Mouse (Mus musculus) liver, postnatal 0 days (tissue): ENCODE results near the gene Fam189a2. TPM values are rescaled to one million over a fixed set of nuclear protein-coding genes. Genes with fewer than 3 reads are reported as not detected.

Experiments
- ATAC-seq: fragments of 200-750 bp; cut with Nextera tagmentation; 2 replicates; pipeline ENCODE4 v1.8.0; 2017; ENCODE audit warnings: mild to moderate bottlenecking, moderate library complexity
- DNase-seq: peaks from one replicate; pipeline ENCODE4 v3.0.0-alpha.2; 2016
- H3K27ac ChIP-seq: fragments of 300-500 bp; sonication (generic); 2 replicates; pipeline ENCODE4 v1.5.1; 2014; ENCODE audit warnings: antibody characterized with exemption, moderate library complexity, mild to moderate bottlenecking, low read depth
- H3K27me3 ChIP-seq: fragments of 300-500 bp; sonication (generic); 2 replicates; pipeline ENCODE4 v1.6.1; 2014; ENCODE audit warnings: low read length, control low read depth, mixed read lengths; ENCODE audit not compliant: insufficient read depth
- H3K36me3 ChIP-seq: fragments of 300-500 bp; sonication (generic); replicated peaks from 2 replicates; pipeline ENCODE4 v1.6.1; 2014; ENCODE audit warnings: mild to moderate bottlenecking, control low read depth, low read length, moderate library complexity, mixed read lengths; ENCODE audit not compliant: insufficient read depth
- H3K4me1 ChIP-seq: fragments of 300-500 bp; sonication (generic); 2 replicates; pipeline ENCODE4 v1.6.1; 2014; ENCODE audit warnings: antibody characterized with exemption, mild to moderate bottlenecking, control low read depth; ENCODE audit not compliant: insufficient read depth
- H3K4me2 ChIP-seq: fragments of 300-500 bp; sonication (generic); 2 replicates; pipeline ENCODE4 v1.6.1; 2014; ENCODE audit warnings: low read depth, mild to moderate bottlenecking, low read length, moderate library complexity, mixed read lengths
- H3K4me3 ChIP-seq: fragments of 300-500 bp; sonication (generic); 2 replicates; pipeline ENCODE4 v1.5.1; 2014; ENCODE audit warnings: low read depth, low read length
- H3K9ac ChIP-seq: fragments of 300-500 bp; sonication (generic); replicated peaks from 2 replicates; pipeline ENCODE4 v1.6.1; 2014; ENCODE audit warnings: mild to moderate bottlenecking, moderate library complexity
- H3K9me3 ChIP-seq: fragments of 300-500 bp; sonication (generic); 2 replicates; pipeline ENCODE4 v1.6.1; 2016; ENCODE audit warnings: mild to moderate bottlenecking, control low read depth, low read length, mixed read lengths
- CTCF ChIP-seq: sonication (generic); IDR thresholded peaks from 2 replicates; pipeline ENCODE4 v1.5.1; 2016; ENCODE audit warnings: antibody characterized with exemption, low read depth
- EP300 ChIP-seq: IDR thresholded peaks from 2 replicates; pipeline ENCODE4 v1.6.1; 2016; ENCODE audit warnings: antibody characterized with exemption, low read depth, mild to moderate bottlenecking
- WGBS: fragments of 180-500 bp; shearing (Covaris S2); extraction: QIAGEN DNeasy Blood & Tissue Kit; methylation state at CpG from one replicate; pipeline ENCODE4 v1.1.7; 2014; ENCODE audit not compliant: insufficient replicate concordance; 5-methylcytosine and 5-hydroxymethylcytosine counted together
- polyA plus RNA-seq: library from polyadenylated mRNA; unstranded; fragments of >200 nt; fragmentation: Nextera tagmentation; extraction: Ambion mirVana; gene quantifications from 2 replicates; pipeline ENCODE4 v1.2.1, GENCODE M21; 2015

The Fam189a2 gene
- polyA plus RNA-seq, 1 experiment from 2014 or later: 0.11 TPM

DNA sequence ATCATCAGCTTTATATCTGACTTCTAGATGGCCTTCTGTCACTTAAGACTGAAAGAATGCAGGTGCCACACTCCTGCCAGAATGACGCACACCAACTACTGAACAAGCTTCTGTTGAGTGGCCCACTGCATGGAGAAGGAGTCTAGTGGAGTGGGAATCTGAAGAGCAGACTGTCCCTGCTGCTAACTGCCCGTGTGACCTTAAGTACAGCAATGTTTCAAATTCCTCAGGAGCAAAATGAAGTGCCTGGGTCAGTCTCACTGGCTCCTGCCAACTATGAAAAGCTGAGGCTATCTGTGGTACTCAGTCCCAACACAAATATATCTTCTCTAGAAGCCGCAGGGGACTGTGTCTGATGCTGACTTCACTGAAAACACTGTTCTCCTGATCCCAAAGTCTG lies 18.5 kb upstream of the Fam189a2 start:
- Histone ChIP-seq H3K9ac (no peak overlapping the region), H3K4me2 (no peak overlapping the region), H3K9me3 (no peaks in the 10 kb centered on the region), H3K4me3 (no peak overlapping the region), H3K27me3 (no peaks in the 10 kb centered on the region), H3K27ac (no peak overlapping the region), H3K36me3 (no peaks in the 10 kb centered on the region), H3K4me1 (no peaks in the 10 kb centered on the region)
- TF ChIP-seq EP300 (no peak), CTCF (no peak)
- no peak for DNase-seq
- no peak for ATAC-seq
- WGBS: 67% methylated on average over 3 of the region's 3 CpGs

GRCm38 (mm10) chr19:24046395-24046993 lies 15.7 kb upstream of the Fam189a2 start:
- no peak overlapping the region for H3K9ac ChIP-seq
- H3K27ac ChIP-seq: no peak overlapping the region
- DNase-seq (no peak), ATAC-seq (no peak)
- no peak overlapping the region for H3K4me3 ChIP-seq
- no peak for TF ChIP-seq CTCF
- TF ChIP-seq EP300: no peak
- no peaks in the 10 kb centered on the region for H3K36me3 ChIP-seq
- no peaks in the 10 kb centered on the region for H3K4me1 ChIP-seq
- no peaks in the 10 kb centered on the region for H3K27me3 ChIP-seq
- WGBS: 81% methylated on average over 10 of the region's 10 CpGs
- no peaks in the 10 kb centered on the region for H3K9me3 ChIP-seq
- no peak overlapping the region for H3K4me2 ChIP-seq

- TF ChIP-seq EP300: no peak
- no peak for TF ChIP-seq CTCF
- Histone ChIP-seq H3K4me2 (no peak overlapping the region), H3K27ac (no peak overlapping the region), H3K27me3 (no peaks in the 10 kb centered on the region), H3K4me3 (no peak overlapping the region), H3K36me3 (no peaks in the 10 kb centered on the region), H3K9me3 (no peaks in the 10 kb centered on the region), H3K4me1 (no peaks in the 10 kb centered on the region), H3K9ac (no peak overlapping the region)
- WGBS: 86% methylated on average over 2 of the region's 2 CpGs
- DNase-seq: no peak
- no peak for ATAC-seq
These were observed 11.6 kb upstream of the Fam189a2 start for GRCm38 (mm10) chr19:24042387-24042786.

DNA sequence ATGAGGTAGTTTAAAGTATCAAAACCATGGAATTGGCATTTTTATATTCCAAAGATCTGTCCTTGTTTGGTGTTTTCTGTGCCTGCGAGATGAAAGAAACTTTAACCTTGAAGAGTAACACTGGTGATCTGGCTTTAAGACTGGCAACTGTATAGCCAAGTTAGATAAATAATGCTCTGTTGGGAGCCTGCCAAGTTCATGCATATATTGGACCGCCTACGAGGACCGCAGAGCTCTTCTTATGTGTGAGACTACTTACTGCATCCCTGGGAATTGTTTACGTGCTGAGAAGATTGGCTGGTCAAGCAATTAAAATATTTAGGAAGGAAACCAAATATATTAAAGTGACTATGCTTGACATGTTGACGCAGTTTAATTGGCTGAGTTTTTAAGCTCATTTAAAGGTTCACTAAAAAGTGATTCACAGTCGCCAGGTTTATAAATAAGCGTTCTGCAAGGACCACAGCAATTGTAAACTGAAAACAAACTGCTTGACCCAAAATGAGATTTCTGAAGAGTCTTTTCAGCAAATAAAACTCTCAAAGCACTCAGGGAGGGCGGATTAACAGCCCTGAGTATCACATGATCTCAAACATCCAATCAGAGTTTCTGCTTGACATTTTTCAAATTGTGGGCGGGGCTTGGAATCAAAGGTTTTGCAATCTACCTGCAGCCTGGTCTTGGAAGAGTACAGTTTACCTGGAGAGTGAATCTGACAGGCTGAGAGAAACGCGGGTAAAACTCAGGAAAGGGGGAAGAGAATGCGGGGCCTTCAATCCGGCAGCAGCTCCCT lies 8.4 kb upstream of the Fam189a2 start:
- no peaks in the 10 kb centered on the region for H3K4me1 ChIP-seq
- no peak for DNase-seq
- no peaks in the 10 kb centered on the region for H3K36me3 ChIP-seq
- 72% methylated on average over 14 of the region's 14 CpGs for WGBS
- no peaks in the 10 kb centered on the region for H3K9me3 ChIP-seq
- no peak for ATAC-seq
- no peak overlapping the region for H3K4me2 ChIP-seq
- H3K4me3 ChIP-seq: no peak overlapping the region
- H3K27ac ChIP-seq: no peak overlapping the region
- H3K9ac ChIP-seq: no peak overlapping the region
- TF ChIP-seq CTCF (no peak), EP300 (no peak)
- H3K27me3 ChIP-seq: no peaks in the 10 kb centered on the region

DNA sequence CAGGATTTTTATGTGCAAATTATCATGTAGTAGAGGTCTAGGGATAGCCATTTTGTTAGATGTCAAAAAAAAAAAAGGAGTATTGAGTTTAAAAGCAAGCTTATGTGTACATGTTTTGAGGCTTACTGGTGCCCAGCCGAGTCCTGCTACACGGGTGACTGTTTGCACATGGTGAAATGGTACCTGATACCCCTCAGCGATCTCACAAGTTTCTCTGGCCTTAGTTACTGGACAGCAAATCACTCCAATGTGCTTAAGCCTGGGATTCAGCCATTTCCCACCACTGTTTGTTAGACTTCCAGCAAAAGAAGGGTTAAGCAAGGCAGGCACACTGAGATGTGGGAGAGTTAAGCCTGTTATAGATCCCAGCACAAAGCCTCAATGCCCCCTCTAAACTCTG lies 3.5 kb upstream of the Fam189a2 start:
- H3K4me1 ChIP-seq: no peaks in the 10 kb centered on the region
- DNase-seq: no peak
- no peak overlapping the region for H3K9ac ChIP-seq
- no peaks in the 10 kb centered on the region for H3K9me3 ChIP-seq
- no peak overlapping the region for H3K4me2 ChIP-seq
- no peak overlapping the region for H3K27ac ChIP-seq
- no peak overlapping the region for H3K4me3 ChIP-seq
- ATAC-seq: no peak
- 56% methylated on average over 3 of the region's 3 CpGs for WGBS
- TF ChIP-seq CTCF (no peak), EP300 (no peak)
- H3K36me3 ChIP-seq: no peaks in the 10 kb centered on the region
- H3K27me3 ChIP-seq: peaks cover 27% of the 10 kb centered on the region

DNA sequence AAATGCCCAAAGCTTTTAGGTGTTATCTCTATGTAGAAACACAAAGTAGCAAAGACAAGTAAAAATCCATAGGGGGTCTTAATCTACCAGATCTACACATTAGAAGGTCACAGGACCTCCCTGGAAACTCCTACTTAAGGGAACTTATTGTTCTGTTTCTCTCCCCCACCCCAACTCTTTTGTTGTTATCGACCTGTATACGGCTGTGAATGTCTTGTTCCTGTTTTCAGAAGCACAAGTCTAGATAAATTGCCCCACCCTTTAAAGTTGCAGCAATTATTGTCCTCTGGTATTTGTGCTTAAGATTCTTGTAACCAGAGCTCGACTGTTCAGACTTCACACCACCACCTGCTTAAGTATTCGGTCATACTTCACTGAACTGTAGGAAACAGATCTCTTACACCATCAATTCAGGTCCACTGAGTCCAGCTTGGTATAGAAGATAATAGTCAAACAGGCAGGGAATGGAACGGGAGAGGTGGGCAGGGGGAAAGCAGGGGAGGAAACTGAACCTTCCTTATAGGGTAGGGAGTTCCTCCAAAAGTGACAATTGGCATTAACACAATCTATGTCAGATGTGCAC lies 1.9 kb upstream of the Fam189a2 start:
- DNase-seq: no peak
- H3K27me3 ChIP-seq: peaks cover 33% of the 10 kb centered on the region

More for the DNA sequence above, 1.9 kb upstream of the Fam189a2 start:
- TF ChIP-seq EP300 (no peak), CTCF (no peak)
- no peak for ATAC-seq
- Histone ChIP-seq H3K36me3 (no peaks in the 10 kb centered on the region), H3K9me3 (no peaks in the 10 kb centered on the region), H3K27ac (no peak overlapping the region), H3K4me2 (no peak overlapping the region), H3K4me1 (no peaks in the 10 kb centered on the region), H3K4me3 (no peak overlapping the region), H3K9ac (no peak overlapping the region)
- 33% methylated on average over 5 of the region's 5 CpGs for WGBS
